Comparison of ENCODE assay signal across 8 mouse cellular contexts in genomic region chr1:80665161-80665560, GRCm38 (mm10).
A peak's percentile ranks its signal among the peaks of the same experiment; 100 is the strongest.
DNase-seq lines count a peak whose midpoint lies in the region; ATAC-seq and TF ChIP-seq lines count a peak whose summit lies in the region.

No protein-coding gene starts in this region.

- peaks cover 0 to 48% of the 10 kb centered on the region in 2 experiments; a peak in 3 of 4 replicates for H3K4me1 ChIP-seq in CH12.LX (ENCODE audit: control insufficient read depth in 1 of 2, insufficient read depth in 2 of 2)
- no peaks in the 10 kb centered on the region; the same call in 1 of the 2 replicates for H3K4me1 ChIP-seq in liver, postnatal 0 days (ENCODE audit: insufficient read depth)
- peaks cover 5% of the 10 kb centered on the region; the same call in 1 of the 2 replicates for H3K4me1 ChIP-seq in embryonic facial prominence, embryonic 10.5 days
- no peaks in the 10 kb centered on the region for H3K4me1 ChIP-seq in hindbrain, embryonic 16.5 days (ENCODE audit: control insufficient read depth, insufficient read depth, low read depth, low read length)

- H3K27ac ChIP-seq in gastrocnemius, adult 2 months, result no peak overlapping the region
- peak overlapping the region; percentile 95 for H3K27ac ChIP-seq in CH12.LX (ENCODE audit: insufficient read depth, low read depth)
- peak overlapping the region; percentile 63 for H3K27ac ChIP-seq in liver, postnatal 0 days (ENCODE audit: low read depth)
- H3K27ac ChIP-seq in embryonic facial prominence, embryonic 10.5 days (replicated peaks), result no peak overlapping the region
- no peak overlapping the region for H3K27ac ChIP-seq in hindbrain, embryonic 16.5 days (ENCODE audit: low read depth, low read length)

- peak; percentile 72 for ATAC-seq in liver, postnatal 0 days
- no peak for ATAC-seq in hindbrain, embryonic 16.5 days

- intact Hi-C loops in gastrocnemius, adult 2 months (cut with DNase I), result no loop called here

- TF ChIP-seq CTCF in gastrocnemius, adult 2 months (IDR thresholded peaks at IDR 0.05), result no peak
- no peak for TF ChIP-seq CTCF in CH12.LX (conservative IDR thresholded peaks at IDR 0.05 in 1 of 2, IDR thresholded peaks at IDR 0.05 in 1 of 2; ENCODE audit: low read depth in 2 of 2, low read length in 2 of 2)
- no peak for TF ChIP-seq CTCF in liver, postnatal 0 days (IDR thresholded peaks at IDR 0.05; ENCODE audit: low read depth)

- H3K4me3 ChIP-seq in gastrocnemius, adult 2 months, result peak overlapping the region; percentile 28
- peak overlapping the region; percentile 62 to 88 (median 65) for H3K4me3 ChIP-seq in CH12.LX (replicated peaks in 1 of 3; ENCODE audit: low read depth in 2 of 3, low read length in 2 of 3, poor library complexity in 1 of 3)
- no peak overlapping the region for H3K4me3 ChIP-seq in liver, postnatal 0 days (ENCODE audit: low read depth, low read length)
- no peak overlapping the region for H3K4me3 ChIP-seq in embryonic facial prominence, embryonic 10.5 days
- no peak overlapping the region for H3K4me3 ChIP-seq in hindbrain, embryonic 16.5 days (ENCODE audit: low read length)

- dilution Hi-C loops in CH12.LX (cut with MboI; ENCODE audit: extremely low pct_ligation_motif_present, extremely low pct_unique_long_range_greater_than_20kb, low sequenced_read_pairs), result no loop called here

- peaks cover 0 to 15% of the 10 kb centered on the region in 2 experiments for H3K36me3 ChIP-seq in CH12.LX (replicated peaks in 1 of 2; ENCODE audit: control insufficient read depth in 1 of 2, insufficient read depth in 1 of 2, low read length in 1 of 2)
- no peaks in the 10 kb centered on the region for H3K36me3 ChIP-seq in liver, postnatal 0 days (replicated peaks; ENCODE audit: insufficient read depth, low read length)
- H3K36me3 ChIP-seq in embryonic facial prominence, embryonic 10.5 days (replicated peaks), result no peaks in the 10 kb centered on the region
- H3K36me3 ChIP-seq in hindbrain, embryonic 16.5 days (ENCODE audit: control insufficient read depth, insufficient read depth, low read length), result no peaks in the 10 kb centered on the region

- no peak; the same call in none of the 2 replicates for TF ChIP-seq RAD21 in CH12.LX (IDR thresholded peaks at IDR 0.05; ENCODE audit: low read depth, low read length)

- in situ Hi-C loops in CH12.LX (cut with MboI; ENCODE audit: low pct_ligation_motif_present, low pct_unique_long_range_greater_than_20kb, low sequenced_read_pairs), result no loop called here

- peak overlapping the region; percentile 40 for H3K4me2 ChIP-seq in CH12.LX (ENCODE audit: insufficient read depth, low read depth, poor library complexity, severe bottlenecking)
- 0 out of 2 replicates have a peak overlapping the region, but pooled peaks have one; percentile 0 for H3K4me2 ChIP-seq in liver, postnatal 0 days (ENCODE audit: low read depth, low read length)
- H3K4me2 ChIP-seq in hindbrain, embryonic 16.5 days (ENCODE audit: low read length), result no peak overlapping the region

- H3K27me3 ChIP-seq in CH12.LX (replicated peaks), result no peaks in the 10 kb centered on the region
- no peaks in the 10 kb centered on the region for H3K27me3 ChIP-seq in liver, postnatal 0 days (ENCODE audit: insufficient read depth, low read length)
- no peaks in the 10 kb centered on the region for H3K27me3 ChIP-seq in embryonic facial prominence, embryonic 10.5 days (replicated peaks; ENCODE audit: low read depth, poor library complexity, severe bottlenecking)
- H3K27me3 ChIP-seq in hindbrain, embryonic 16.5 days (replicated peaks; ENCODE audit: control insufficient read depth, insufficient read depth, low read length), result no peaks in the 10 kb centered on the region

- TF ChIP-seq POLR2A in CH12.LX (IDR thresholded peaks at IDR 0.05; ENCODE audit: low read depth, low read length), result peak; percentile 75

- no peak for DNase-seq in gastrocnemius, adult 2 months
- no peak for DNase-seq in gastrocnemius, postnatal 4 days (ENCODE audit: low spot score in 2 of 2)
- DNase-seq in CH12.LX (ENCODE audit: extremely low read depth), result peak; percentile 92
- peak; percentile 27 for DNase-seq in liver, postnatal 0 days
- DNase-seq in spleen, adult 18-20 months, result peak; percentile 42 to 48
- DNase-seq in embryonic facial prominence, embryonic 10.5 days (ENCODE audit: low spot score), result no peak
- no peak for DNase-seq in urinary bladder, adult 18-20 months (ENCODE audit: low spot score in 2 of 2)

- H3K79me2 ChIP-seq in CH12.LX (replicated peaks; ENCODE audit: control insufficient read depth, extremely low read depth, insufficient read depth, poor library complexity, severe bottlenecking), result peaks cover 39% of the 10 kb centered on the region

- 43% methylated on average over 6 of the region's 6 CpGs for WGBS in liver, postnatal 0 days (ENCODE audit: insufficient replicate concordance)
- 91% methylated on average over 6 of the region's 6 CpGs for WGBS in embryonic facial prominence, embryonic 10.5 days
- WGBS in hindbrain, embryonic 16.5 days, result 95% methylated on average over 6 of the region's 6 CpGs

- peak overlapping the region; percentile 89 for H3K9ac ChIP-seq in CH12.LX (ENCODE audit: insufficient read depth, low read depth)
- no peak overlapping the region for H3K9ac ChIP-seq in liver, postnatal 0 days (replicated peaks)
- H3K9ac ChIP-seq in hindbrain, embryonic 16.5 days (ENCODE audit: low read depth, low read length), result no peak overlapping the region

- TF ChIP-seq EP300 in CH12.LX (IDR thresholded peaks at IDR 0.05; ENCODE audit: low read length), result peak; percentile 85
- no peak for TF ChIP-seq EP300 in liver, postnatal 0 days (IDR thresholded peaks at IDR 0.05; ENCODE audit: low read depth)

- H3K9me3 ChIP-seq in CH12.LX (replicated peaks; ENCODE audit: low read length), result no peaks in the 10 kb centered on the region
- no peaks in the 10 kb centered on the region for H3K9me3 ChIP-seq in liver, postnatal 0 days (ENCODE audit: low read length)
- no peaks in the 10 kb centered on the region for H3K9me3 ChIP-seq in embryonic facial prominence, embryonic 10.5 days
- H3K9me3 ChIP-seq in hindbrain, embryonic 16.5 days (ENCODE audit: control insufficient read depth, low read length), result no peaks in the 10 kb centered on the region

TF ChIP-seq in CH12.LX, 34 proteins besides CTCF, POLR2A, EP300 and RAD21:
- peak; percentile 98 for TF ChIP-seq ETS1 (conservative IDR thresholded peaks at IDR 0.05; ENCODE audit: low read depth, low read length)
- peak; percentile 76 for TF ChIP-seq MXI1 (IDR thresholded peaks at IDR 0.05; ENCODE audit: low read depth, low read length)
- TF ChIP-seq JUN (IDR thresholded peaks at IDR 0.05; ENCODE audit: insufficient read depth, low read depth, low read length), result no peak
- TF ChIP-seq TCF12 (IDR thresholded peaks at IDR 0.05; ENCODE audit: low read depth, low read length), result peak; percentile 88
- TF ChIP-seq NELFE (IDR thresholded peaks at IDR 0.05; ENCODE audit: low read depth, low read length), result peak; percentile 52; the same call in 1 of the 2 replicates
- peak; percentile 77 for TF ChIP-seq MAX (IDR thresholded peaks at IDR 0.05; ENCODE audit: low read length)
- peak; percentile 91; the same call in 1 of the 2 replicates for TF ChIP-seq CHD1 (IDR thresholded peaks at IDR 0.05; ENCODE audit: low read depth, low read length)
- peak; percentile 78; the same call in 1 of the 2 replicates for TF ChIP-seq IRF4 (IDR thresholded peaks at IDR 0.05; ENCODE audit: low read depth, low read length)
- no peak for TF ChIP-seq ZC3H11A (IDR thresholded peaks at IDR 0.05; ENCODE audit: low read depth, low read length)
- peak; percentile 79; the same call in 1 of the 2 replicates for TF ChIP-seq ZMIZ1 (IDR thresholded peaks at IDR 0.05; ENCODE audit: low read depth, low read length)
- no peak for TF ChIP-seq MAZ (IDR thresholded peaks at IDR 0.05; ENCODE audit: low read depth, low read length)
- peak; percentile 86 for TF ChIP-seq MYC (IDR thresholded peaks at IDR 0.05; ENCODE audit: low read depth, low read length)
- TF ChIP-seq CHD2 (IDR thresholded peaks at IDR 0.05; ENCODE audit: low read length), result peak; percentile 30; the same call in 1 of the 2 replicates
- peak; percentile 96 for TF ChIP-seq SIN3A (IDR thresholded peaks at IDR 0.05; ENCODE audit: low read length)
- TF ChIP-seq RCOR1 (conservative IDR thresholded peaks at IDR 0.05; ENCODE audit: low read depth, low read length), result no peak
- TF ChIP-seq ELF1 (IDR thresholded peaks at IDR 0.05; ENCODE audit: low read depth, low read length), result peak; percentile 71
- peak; percentile 47; the same call in 1 of the 2 replicates for TF ChIP-seq E2F4 (IDR thresholded peaks at IDR 0.05; ENCODE audit: insufficient replicate concordance, low read depth, low read length)
- TF ChIP-seq ZNF384 (IDR thresholded peaks at IDR 0.05; ENCODE audit: low read depth, low read length), result peak; percentile 62
- 0 out of 2 replicates have a peak, but pooled peaks have one; percentile 52 for TF ChIP-seq MAFK (IDR thresholded peaks at IDR 0.05; ENCODE audit: insufficient replicate concordance, low read length)
- TF ChIP-seq JUND (conservative IDR thresholded peaks at IDR 0.05; ENCODE audit: low read depth, low read length), result peak; percentile 49; the same call in 1 of the 2 replicates
- no peak for TF ChIP-seq USF1 (IDR thresholded peaks at IDR 0.05; ENCODE audit: low read depth, low read length)
- TF ChIP-seq HCFC1 (IDR thresholded peaks at IDR 0.05; ENCODE audit: low read depth, low read length), result peak; percentile 57
- TF ChIP-seq GABPA (IDR thresholded peaks at IDR 0.05; ENCODE audit: insufficient replicate concordance, low read depth, low read length), result no peak
- peak; percentile 88 for TF ChIP-seq TBP (conservative IDR thresholded peaks at IDR 0.05; ENCODE audit: low read depth, low read length)
- TF ChIP-seq BHLHE40 (IDR thresholded peaks at IDR 0.05; ENCODE audit: low read depth, low read length), result peak; percentile 91
- TF ChIP-seq MEF2A (IDR thresholded peaks at IDR 0.05; ENCODE audit: borderline replicate concordance, low read depth, low read length), result 0 out of 2 replicates have a peak, but pooled peaks have one; percentile 44

Comparison
In these comparisons a context has a peak if more than half of its experiments do, and no peak if none do; other contexts are left out.
1. DNase-seq: peak in CH12.LX (single experiment), liver, postnatal 0 days (single experiment) and spleen, adult 18-20 months (2 of 2); none in gastrocnemius, adult 2 months (single experiment), gastrocnemius, postnatal 4 days (0 of 2), embryonic facial prominence, embryonic 10.5 days (single experiment) and urinary bladder, adult 18-20 months (0 of 2).
2. H3K27ac ChIP-seq: peak in CH12.LX (single experiment) and liver, postnatal 0 days (single experiment); none in gastrocnemius, adult 2 months (single experiment), embryonic facial prominence, embryonic 10.5 days (single experiment) and hindbrain, embryonic 16.5 days (single experiment).
3. H3K4me3 ChIP-seq: peak in gastrocnemius, adult 2 months (single experiment) and CH12.LX (3 of 3); none in liver, postnatal 0 days (single experiment), embryonic facial prominence, embryonic 10.5 days (single experiment) and hindbrain, embryonic 16.5 days (single experiment).